Mouse (Mus musculus): ENCODE data around the gene Twsg1. TPM values are rescaled to one million over a fixed set of nuclear protein-coding genes. Genes with fewer than 3 reads are reported as not detected.
A peak's percentile ranks its signal among the peaks of the same experiment; 100 is the strongest.

Gene Twsg1
- polyA plus RNA-seq, 1 experiment from 2014 or later = 105 TPM

DNA sequence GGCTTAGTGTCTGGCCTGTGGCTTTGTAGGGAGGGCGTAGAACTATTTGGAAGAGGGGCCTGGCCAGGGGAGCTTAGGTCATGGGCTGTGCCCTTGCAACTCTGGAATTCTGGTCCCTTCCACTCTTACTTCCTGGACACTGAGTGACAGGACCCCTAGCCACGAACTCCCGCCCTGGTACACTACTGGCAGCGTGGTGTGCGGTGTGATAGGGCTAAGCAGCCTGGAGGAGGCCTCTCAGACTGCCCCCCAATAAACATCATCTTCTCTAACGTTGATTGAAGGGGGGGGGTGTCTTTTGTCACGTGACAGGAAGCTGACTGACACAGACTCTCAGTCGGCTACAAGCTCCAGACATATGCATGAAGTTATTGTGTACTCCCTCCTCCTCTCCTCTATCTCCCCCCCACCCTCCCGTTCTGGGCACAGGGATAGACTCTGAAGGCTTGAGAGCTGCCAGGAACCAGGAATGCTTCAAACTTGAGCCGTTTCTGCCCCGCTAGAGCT is 44.1 kb downstream of the Twsg1 start:
- peak; percentile 78 for ATAC-seq (replicated peaks; ENCODE audit: extremely low read depth, insufficient read depth, low FRiP score)
- Histone ChIP-seq H3K4me1 (ENCODE audit: control insufficient read depth, insufficient read depth, low read length) (peaks cover 12% of the 10 kb centered on the region), H3K27me3 (ENCODE audit: control insufficient read depth, insufficient read depth, low read length) (no peaks in the 10 kb centered on the region), H3K36me3 (ENCODE audit: control insufficient read depth, insufficient read depth) (peaks cover 6% of the 10 kb centered on the region; the same call in 1 of the 2 replicates), H3K4me2 (ENCODE audit: low read depth, low read length) (peak overlapping the region; percentile 39), H3K27ac (ENCODE audit: low read length) (peak overlapping the region; percentile 69), H3K9ac (ENCODE audit: low read length) (peak overlapping the region; percentile 26), H3K4me3 (ENCODE audit: low read length) (peak overlapping the region; percentile 1; the same call in 1 of the 2 replicates), H3K9me3 (replicated peaks; ENCODE audit: control insufficient read depth, low read length) (peaks cover 7% of the 10 kb centered on the region)
- 29% methylated on average over 11 of the region's 11 CpGs for WGBS

DNA sequence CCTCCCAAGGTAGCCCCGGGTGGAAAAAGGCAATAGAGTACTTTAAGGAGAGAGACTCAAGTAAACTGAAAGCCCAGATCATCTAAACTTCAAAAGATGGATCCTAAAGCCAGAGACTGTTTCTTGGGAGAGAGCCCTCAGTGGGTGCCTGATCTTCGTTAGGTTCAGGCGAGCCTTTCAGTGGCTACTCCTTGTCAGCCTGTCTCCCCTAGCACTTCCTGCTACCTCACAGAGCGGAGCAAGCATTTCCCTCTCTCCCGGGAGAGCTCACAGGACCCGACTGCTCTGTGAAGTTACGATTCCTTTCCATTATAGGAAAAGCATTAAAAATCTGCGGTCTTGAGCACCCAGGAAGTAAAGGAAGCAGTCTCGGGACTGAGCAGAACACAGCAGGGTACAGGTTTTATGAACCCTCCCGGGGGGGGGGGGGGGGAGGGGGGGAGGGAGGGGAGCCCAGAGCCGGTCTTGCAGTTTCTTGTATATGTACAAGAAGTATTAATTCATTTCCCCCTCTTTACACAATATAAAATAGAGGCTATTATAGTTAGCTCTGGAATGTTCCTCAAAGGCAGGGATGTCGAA is 44.6 kb downstream of the Twsg1 start:
- peaks cover 7% of the 10 kb centered on the region for H3K9me3 ChIP-seq (replicated peaks; ENCODE audit: control insufficient read depth, low read length)
- H3K27ac ChIP-seq (ENCODE audit: low read length) = peak overlapping the region; percentile 69
- peaks cover 12% of the 10 kb centered on the region for H3K4me1 ChIP-seq (ENCODE audit: control insufficient read depth, insufficient read depth, low read length)
- no peaks in the 10 kb centered on the region for H3K27me3 ChIP-seq (ENCODE audit: control insufficient read depth, insufficient read depth, low read length)
- H3K36me3 ChIP-seq (ENCODE audit: control insufficient read depth, insufficient read depth) = peaks cover 6% of the 10 kb centered on the region; the same call in 1 of the 2 replicates
- 29% methylated on average over 11 of the region's 12 CpGs for WGBS
- no peak for ATAC-seq (replicated peaks; ENCODE audit: extremely low read depth, insufficient read depth, low FRiP score)
- H3K4me3 ChIP-seq (ENCODE audit: low read length) = no peak overlapping the region
- H3K9ac ChIP-seq (ENCODE audit: low read length) = peak overlapping the region; percentile 26
- H3K4me2 ChIP-seq (ENCODE audit: low read depth, low read length) = peak overlapping the region; percentile 39

DNA sequence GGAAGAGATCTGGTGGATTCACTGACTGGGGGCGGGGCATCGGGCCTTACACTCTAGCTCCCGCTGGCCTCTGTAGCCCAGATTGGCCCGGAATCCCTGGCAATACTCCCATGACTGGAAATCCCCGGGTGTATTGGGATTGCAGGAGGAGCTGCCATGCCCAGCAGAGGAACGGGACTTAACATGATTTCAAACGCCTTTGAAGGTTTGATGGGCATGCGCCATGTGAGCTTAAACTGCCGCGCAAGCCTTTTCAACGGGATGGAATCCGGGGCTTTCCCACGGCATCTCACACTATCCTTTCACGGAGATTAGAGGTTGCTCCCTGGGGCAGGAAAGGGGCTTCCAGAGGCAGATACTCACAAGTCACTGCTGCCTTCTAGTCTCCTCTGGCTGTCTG is 45.8 kb downstream of the Twsg1 start:
- no peak for ATAC-seq (replicated peaks; ENCODE audit: extremely low read depth, insufficient read depth, low FRiP score)
- Histone ChIP-seq H3K9ac (ENCODE audit: low read length) (no peak overlapping the region), H3K4me3 (ENCODE audit: low read length) (no peak overlapping the region), H3K9me3 (replicated peaks; ENCODE audit: control insufficient read depth, low read length) (peaks cover 7% of the 10 kb centered on the region), H3K4me1 (ENCODE audit: control insufficient read depth, insufficient read depth, low read length) (peaks cover 12% of the 10 kb centered on the region), H3K4me2 (ENCODE audit: low read depth, low read length) (no peak overlapping the region), H3K27ac (ENCODE audit: low read length) (no peak overlapping the region), H3K36me3 (ENCODE audit: control insufficient read depth, insufficient read depth) (peaks cover 6% of the 10 kb centered on the region; the same call in 1 of the 2 replicates), H3K27me3 (ENCODE audit: control insufficient read depth, insufficient read depth, low read length) (no peaks in the 10 kb centered on the region)
- WGBS = 73% methylated on average over 14 of the region's 14 CpGs

DNA sequence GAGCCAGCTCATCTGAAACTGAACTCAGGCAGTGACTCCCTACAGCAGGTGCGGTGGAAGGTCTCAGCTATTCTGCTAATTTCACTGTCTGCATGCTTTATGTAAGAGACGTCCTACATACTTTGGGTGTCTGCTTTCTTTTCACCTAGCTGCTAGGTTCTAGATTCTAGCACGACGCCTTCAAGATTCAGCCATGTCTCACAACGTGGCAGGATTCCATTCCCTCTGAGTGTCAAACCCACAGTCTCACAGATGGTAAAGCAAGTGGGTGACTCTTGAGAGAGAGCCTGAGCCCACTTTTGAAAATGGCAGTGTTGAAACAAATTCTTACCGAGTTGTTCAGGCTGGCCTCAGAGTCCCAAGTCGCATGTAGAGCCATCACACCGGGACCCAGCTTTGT is 47.2 kb downstream of the Twsg1 start:
- H3K4me1 ChIP-seq (ENCODE audit: control insufficient read depth, insufficient read depth, low read length) = peaks cover 12% of the 10 kb centered on the region
- peaks cover 6% of the 10 kb centered on the region; the same call in 1 of the 2 replicates for H3K36me3 ChIP-seq (ENCODE audit: control insufficient read depth, insufficient read depth)
- H3K27me3 ChIP-seq (ENCODE audit: control insufficient read depth, insufficient read depth, low read length) = no peaks in the 10 kb centered on the region
- peaks cover 7% of the 10 kb centered on the region for H3K9me3 ChIP-seq (replicated peaks; ENCODE audit: control insufficient read depth, low read length)
- H3K4me3 ChIP-seq (ENCODE audit: low read length) = no peak overlapping the region
- H3K27ac ChIP-seq (ENCODE audit: low read length) = no peak overlapping the region
- H3K4me2 ChIP-seq (ENCODE audit: low read depth, low read length) = no peak overlapping the region
- H3K9ac ChIP-seq (ENCODE audit: low read length) = no peak overlapping the region
- ATAC-seq (replicated peaks; ENCODE audit: extremely low read depth, insufficient read depth, low FRiP score) = no peak
- 94% methylated on average over 8 of the region's 8 CpGs for WGBS

DNA sequence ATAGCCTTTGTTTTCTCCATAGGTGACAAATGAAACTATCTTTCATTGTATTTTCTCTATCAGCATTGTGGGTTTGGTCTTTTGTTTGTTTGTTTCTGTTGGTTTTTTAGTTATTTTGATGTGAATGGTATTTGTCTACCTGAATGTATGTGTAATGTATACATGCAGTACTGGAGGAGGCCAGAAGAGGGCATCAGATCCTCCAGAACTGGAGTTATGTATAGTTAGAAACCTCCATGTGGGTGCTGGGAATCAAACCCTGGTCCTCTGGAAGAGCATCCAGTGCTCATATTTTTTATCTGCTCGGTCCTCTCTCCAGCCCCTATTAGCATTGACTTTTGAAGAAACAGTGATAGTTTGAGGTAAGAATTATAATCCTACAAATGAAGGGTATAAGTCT is 48.0 kb downstream of the Twsg1 start:
- Histone ChIP-seq H3K9me3 (replicated peaks; ENCODE audit: control insufficient read depth, low read length) (peaks cover 7% of the 10 kb centered on the region), H3K27me3 (ENCODE audit: control insufficient read depth, insufficient read depth, low read length) (no peaks in the 10 kb centered on the region), H3K4me1 (ENCODE audit: control insufficient read depth, insufficient read depth, low read length) (peaks cover 12% of the 10 kb centered on the region), H3K36me3 (ENCODE audit: control insufficient read depth, insufficient read depth) (peaks cover 6% of the 10 kb centered on the region; the same call in 1 of the 2 replicates), H3K27ac (ENCODE audit: low read length) (no peak overlapping the region), H3K9ac (ENCODE audit: low read length) (no peak overlapping the region), H3K4me2 (ENCODE audit: low read depth, low read length) (no peak overlapping the region), H3K4me3 (ENCODE audit: low read length) (no peak overlapping the region)
- ATAC-seq (replicated peaks; ENCODE audit: extremely low read depth, insufficient read depth, low FRiP score) = no peak
- 93% methylated on average over 1 of the region's 1 CpGs for WGBS

DNA sequence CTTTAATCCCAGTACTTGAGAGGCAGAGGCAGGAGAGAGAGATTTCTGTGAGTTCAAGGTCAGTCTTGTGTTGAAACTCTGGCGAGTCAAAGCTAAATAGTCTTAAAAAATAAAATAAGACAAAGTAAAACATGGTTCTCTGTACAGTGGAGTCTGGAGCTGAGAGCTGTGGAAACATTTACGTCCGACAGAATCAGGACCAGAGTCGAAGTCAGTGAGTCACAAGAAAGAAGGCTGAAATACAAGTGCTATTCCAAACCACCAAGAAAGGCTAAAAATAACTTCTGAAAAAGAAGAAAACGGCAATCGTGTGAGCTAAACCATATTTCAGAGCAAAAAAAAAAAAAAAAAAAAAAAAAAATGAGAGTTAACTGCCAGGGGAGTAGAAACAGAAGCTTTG is 48.7 kb downstream of the Twsg1 start:
- Histone ChIP-seq H3K27ac (ENCODE audit: low read length) (no peak overlapping the region), H3K4me2 (ENCODE audit: low read depth, low read length) (no peak overlapping the region), H3K4me3 (ENCODE audit: low read length) (no peak overlapping the region), H3K27me3 (ENCODE audit: control insufficient read depth, insufficient read depth, low read length) (no peaks in the 10 kb centered on the region), H3K9ac (ENCODE audit: low read length) (no peak overlapping the region), H3K36me3 (ENCODE audit: control insufficient read depth, insufficient read depth) (peaks cover 6% of the 10 kb centered on the region; the same call in 1 of the 2 replicates), H3K4me1 (ENCODE audit: control insufficient read depth, insufficient read depth, low read length) (peaks cover 12% of the 10 kb centered on the region), H3K9me3 (replicated peaks; ENCODE audit: control insufficient read depth, low read length) (peaks cover 7% of the 10 kb centered on the region)
- WGBS = 79% methylated on average over 6 of the region's 6 CpGs
- no peak for ATAC-seq (replicated peaks; ENCODE audit: extremely low read depth, insufficient read depth, low FRiP score)

DNA sequence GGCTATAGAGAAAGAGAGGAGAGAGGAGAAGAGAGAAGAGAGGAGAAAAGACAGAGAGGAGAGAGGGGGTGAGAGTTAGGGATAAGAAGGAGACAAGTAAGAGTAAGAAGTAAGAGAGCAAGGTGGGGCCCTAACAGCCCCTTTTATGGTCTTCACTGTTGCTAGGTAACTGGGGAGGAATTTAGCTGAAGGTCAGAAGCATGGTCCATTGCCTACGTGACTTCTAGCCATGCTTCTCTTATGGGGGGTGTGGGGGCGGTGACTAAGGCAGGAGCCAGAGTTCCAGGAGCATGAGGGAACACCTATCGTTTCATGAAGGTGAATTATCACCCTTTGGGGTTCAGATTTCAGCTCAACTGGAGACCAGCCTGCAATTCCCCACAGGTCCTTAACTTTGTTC is 55.0 kb downstream of the Twsg1 start:
- Histone ChIP-seq H3K4me3 (ENCODE audit: low read length) (no peak overlapping the region), H3K27ac (ENCODE audit: low read length) (no peak overlapping the region), H3K27me3 (ENCODE audit: control insufficient read depth, insufficient read depth, low read length) (no peaks in the 10 kb centered on the region), H3K36me3 (ENCODE audit: control insufficient read depth, insufficient read depth) (no peaks in the 10 kb centered on the region), H3K4me1 (ENCODE audit: control insufficient read depth, insufficient read depth, low read length) (no peaks in the 10 kb centered on the region), H3K4me2 (ENCODE audit: low read depth, low read length) (no peak overlapping the region), H3K9ac (ENCODE audit: low read length) (no peak overlapping the region), H3K9me3 (replicated peaks; ENCODE audit: control insufficient read depth, low read length) (peaks cover 5% of the 10 kb centered on the region; the same call in 1 of the 2 replicates)
- no peak for ATAC-seq (replicated peaks; ENCODE audit: extremely low read depth, insufficient read depth, low FRiP score)
- 69% methylated on average over 3 of the region's 3 CpGs for WGBS

DNA sequence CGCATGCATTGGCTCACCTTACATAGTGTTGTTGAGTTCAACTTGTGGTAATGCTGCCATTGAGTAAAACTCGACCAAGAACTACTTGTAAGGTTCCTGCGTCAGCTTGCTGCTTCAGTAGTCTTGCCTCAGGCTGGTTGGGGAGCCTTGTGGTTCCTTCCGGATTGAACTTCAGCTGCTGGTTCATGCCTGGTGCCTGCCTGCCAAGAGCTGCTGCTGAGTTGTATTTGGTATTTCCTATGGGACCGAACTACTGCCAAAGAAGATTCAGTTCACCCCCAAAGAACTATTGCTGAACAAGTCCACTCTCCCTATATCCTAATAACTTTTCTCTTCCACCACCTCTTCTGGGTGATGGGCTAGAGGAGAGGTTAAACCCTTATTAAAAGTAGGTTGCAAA is 61.5 kb downstream of the Twsg1 start:
- Histone ChIP-seq H3K4me1 (ENCODE audit: control insufficient read depth, insufficient read depth, low read length) (peaks cover 10% of the 10 kb centered on the region), H3K9me3 (replicated peaks; ENCODE audit: control insufficient read depth, low read length) (no peaks in the 10 kb centered on the region), H3K27ac (ENCODE audit: low read length) (no peak overlapping the region), H3K4me2 (ENCODE audit: low read depth, low read length) (no peak overlapping the region), H3K4me3 (ENCODE audit: low read length) (no peak overlapping the region), H3K36me3 (ENCODE audit: control insufficient read depth, insufficient read depth) (no peaks in the 10 kb centered on the region), H3K9ac (ENCODE audit: low read length) (no peak overlapping the region), H3K27me3 (ENCODE audit: control insufficient read depth, insufficient read depth, low read length) (no peaks in the 10 kb centered on the region)
- 78% methylated on average over 5 of the region's 5 CpGs for WGBS
- ATAC-seq (replicated peaks; ENCODE audit: extremely low read depth, insufficient read depth, low FRiP score) = no peak

DNA sequence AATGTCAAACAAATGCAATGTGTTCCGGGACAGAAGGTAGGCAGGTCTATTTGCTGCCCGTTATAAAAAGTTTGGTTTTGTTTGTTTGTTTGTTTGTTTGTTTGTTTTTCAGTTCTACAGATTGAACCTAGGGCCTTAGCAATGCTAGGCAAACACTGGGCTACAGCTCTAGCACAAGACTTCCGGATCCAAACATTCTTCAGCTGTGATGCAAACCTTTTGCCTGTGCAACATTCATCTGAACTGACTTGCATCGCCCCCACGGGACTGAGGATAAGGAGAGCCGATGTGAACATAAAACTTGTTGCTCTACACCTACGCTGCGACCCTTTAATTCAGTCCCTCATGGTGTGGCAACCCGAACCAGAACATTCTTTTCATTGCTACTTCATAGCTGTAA is 64.5 kb downstream of the Twsg1 start:
- no peak for ATAC-seq (replicated peaks; ENCODE audit: extremely low read depth, insufficient read depth, low FRiP score)
- peak overlapping the region; percentile 74 for H3K9ac ChIP-seq (ENCODE audit: low read length)
- H3K4me2 ChIP-seq (ENCODE audit: low read depth, low read length) = peak overlapping the region; percentile 80
- WGBS = 52% methylated on average over 9 of the region's 9 CpGs
- H3K4me1 ChIP-seq (ENCODE audit: control insufficient read depth, insufficient read depth, low read length) = peaks cover 21% of the 10 kb centered on the region
- H3K27me3 ChIP-seq (ENCODE audit: control insufficient read depth, insufficient read depth, low read length) = no peaks in the 10 kb centered on the region
- no peaks in the 10 kb centered on the region for H3K36me3 ChIP-seq (ENCODE audit: control insufficient read depth, insufficient read depth)
- peak overlapping the region; percentile 96 for H3K4me3 ChIP-seq (ENCODE audit: low read length)
- peak overlapping the region; percentile 94 for H3K27ac ChIP-seq (ENCODE audit: low read length)
- H3K9me3 ChIP-seq (replicated peaks; ENCODE audit: control insufficient read depth, low read length) = no peaks in the 10 kb centered on the region
